Mouse (Mus musculus) thymus, postnatal 10 days (tissue): ENCODE data around the gene Zfp740.

Experiments
- DNase-seq, 2 experiments: peaks; one replicate each; pipeline ENCODE4 v3.0.0; 2021; ENCODE audit warnings: low spot score in 2 of 2

Zfp740 gene

GRCm38 (mm10) chr15:102248812-102249191 lies 45.8 kb downstream of the Zfp740 start:
- no peak for DNase-seq

GRCm38 (mm10) chr15:102249251-102249691 lies 46.2 kb downstream of the Zfp740 start:
- DNase-seq, result no peak

- no peak for DNase-seq
Observed at GRCm38 (mm10) chr15:102249967-102250366, 46.9 kb downstream of the Zfp740 start.

- DNase-seq, result no peak
Observed at GRCm38 (mm10) chr15:102250521-102250920, 47.5 kb downstream of the Zfp740 start.

- no peak for DNase-seq
Observed at GRCm38 (mm10) chr15:102255547-102256255, 52.7 kb downstream of the Zfp740 start.

- no peak for DNase-seq
Observed at GRCm38 (mm10) chr15:102256431-102257201, 53.6 kb downstream of the Zfp740 start.

- no peak for DNase-seq
Observed at GRCm38 (mm10) chr15:102257202-102258075, 54.4 kb downstream of the Zfp740 start, which contains the start of gene Rarg. Rarg (minus strand) TSS chr15:102257517.

- DNase-seq, result no peak
Observed at GRCm38 (mm10) chr15:102258076-102258470, 55.0 kb downstream of the Zfp740 start.

GRCm38 (mm10) chr15:102258581-102259253 lies 55.7 kb downstream of the Zfp740 start:
- DNase-seq, result no peak

- DNase-seq, result no peak
Observed at GRCm38 (mm10) chr15:102262582-102262981, 59.5 kb downstream of the Zfp740 start.

- no peak for DNase-seq
Observed at GRCm38 (mm10) chr15:102263037-102263436, 60.0 kb downstream of the Zfp740 start.
